Mouse (Mus musculus) B cell, adult 62 days (primary cell): ENCODE data around the gene Ablim1. TPM values are rescaled to one million over a fixed set of nuclear protein-coding genes. Genes with fewer than 3 reads are reported as not detected.

Experiments used
- total RNA-seq: library from RNA; stranded (reverse); gene quantifications from 4 replicates; pipeline ENCODE4 v1.2.4, GENCODE M21; 2023

The Ablim1 gene
- 421 to 448 TPM (median 427 TPM) in 4 replicates for total RNA-seq

DNA sequence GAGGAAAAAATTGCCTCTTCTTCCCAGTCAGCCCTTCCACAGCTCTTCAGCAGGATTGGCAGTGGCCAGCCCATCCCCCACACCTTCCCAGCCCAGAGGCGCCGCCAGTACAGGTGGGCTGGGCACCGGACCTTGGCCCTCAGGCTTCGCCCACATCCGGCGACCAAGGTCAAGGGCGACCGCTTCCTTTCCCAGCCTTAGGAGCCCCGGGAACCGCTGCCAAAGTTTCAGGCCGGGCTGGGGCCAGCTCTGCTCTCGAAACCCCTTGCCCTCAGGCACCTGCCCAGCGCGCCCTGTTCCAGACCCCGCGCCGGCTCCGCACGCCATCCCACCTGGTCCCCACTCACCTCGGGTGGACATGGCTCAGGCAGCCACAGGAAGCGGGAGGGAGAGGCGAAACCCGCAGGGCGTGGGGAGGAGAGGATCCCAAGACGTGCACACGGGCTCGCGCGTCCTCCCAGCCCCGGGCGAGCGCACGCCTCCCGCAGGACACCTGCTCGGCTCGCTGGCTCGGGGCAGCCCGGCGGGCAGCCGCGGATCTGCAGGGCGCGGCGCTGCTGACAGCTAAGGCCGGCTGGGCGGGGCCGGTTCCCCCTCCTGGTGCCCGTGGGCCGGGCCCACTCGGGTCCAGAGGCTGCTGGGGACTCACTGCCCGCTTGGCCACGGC, at the start of gene Ablim1:
Gene Ablim1 (minus strand): TSS at position 574 of the 667 bp plus-strand sequence.

DNA sequence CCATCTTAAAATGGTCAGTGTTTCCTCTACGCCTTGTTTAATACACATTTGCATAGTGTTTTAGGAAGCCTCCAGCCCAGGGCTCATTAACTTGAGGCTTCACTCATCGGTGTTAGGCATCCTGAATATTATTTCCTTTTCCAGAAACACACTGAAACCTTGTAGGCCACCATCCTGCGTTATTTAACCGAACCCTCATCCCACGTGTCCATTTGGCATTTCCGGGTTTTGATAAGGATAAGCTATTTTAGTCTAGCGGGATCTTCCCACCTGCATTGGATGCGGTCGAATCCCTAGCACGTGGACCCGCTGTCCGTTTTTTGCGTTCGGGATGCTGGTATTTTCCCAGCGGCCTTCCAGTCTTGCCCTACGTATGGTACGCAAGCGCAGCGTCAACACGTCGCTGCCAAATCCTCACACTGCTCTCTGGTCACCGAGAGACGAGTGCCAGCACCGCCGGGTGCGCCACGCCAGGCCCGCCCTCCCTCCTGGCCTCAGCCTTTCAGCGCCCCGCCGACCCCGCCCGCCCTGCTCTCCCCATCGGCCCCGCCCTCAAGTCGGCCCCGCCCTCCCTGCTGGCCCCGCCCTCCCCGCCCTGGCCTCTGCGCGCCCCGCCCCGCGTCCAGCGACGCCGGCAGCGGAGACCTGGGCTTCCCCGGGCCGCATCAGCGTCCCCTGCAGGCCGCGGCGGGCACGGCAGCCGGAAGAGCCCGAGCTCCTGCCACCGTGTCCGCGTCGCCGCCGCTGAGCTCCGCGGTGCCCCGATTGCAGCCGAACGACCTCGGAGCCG, 45.8 kb upstream of the Ablim1 start, which contains the start of gene Fam160b1:
Gene Fam160b1 (plus strand): TSS at position 340 of the 790 bp plus-strand sequence.

DNA sequence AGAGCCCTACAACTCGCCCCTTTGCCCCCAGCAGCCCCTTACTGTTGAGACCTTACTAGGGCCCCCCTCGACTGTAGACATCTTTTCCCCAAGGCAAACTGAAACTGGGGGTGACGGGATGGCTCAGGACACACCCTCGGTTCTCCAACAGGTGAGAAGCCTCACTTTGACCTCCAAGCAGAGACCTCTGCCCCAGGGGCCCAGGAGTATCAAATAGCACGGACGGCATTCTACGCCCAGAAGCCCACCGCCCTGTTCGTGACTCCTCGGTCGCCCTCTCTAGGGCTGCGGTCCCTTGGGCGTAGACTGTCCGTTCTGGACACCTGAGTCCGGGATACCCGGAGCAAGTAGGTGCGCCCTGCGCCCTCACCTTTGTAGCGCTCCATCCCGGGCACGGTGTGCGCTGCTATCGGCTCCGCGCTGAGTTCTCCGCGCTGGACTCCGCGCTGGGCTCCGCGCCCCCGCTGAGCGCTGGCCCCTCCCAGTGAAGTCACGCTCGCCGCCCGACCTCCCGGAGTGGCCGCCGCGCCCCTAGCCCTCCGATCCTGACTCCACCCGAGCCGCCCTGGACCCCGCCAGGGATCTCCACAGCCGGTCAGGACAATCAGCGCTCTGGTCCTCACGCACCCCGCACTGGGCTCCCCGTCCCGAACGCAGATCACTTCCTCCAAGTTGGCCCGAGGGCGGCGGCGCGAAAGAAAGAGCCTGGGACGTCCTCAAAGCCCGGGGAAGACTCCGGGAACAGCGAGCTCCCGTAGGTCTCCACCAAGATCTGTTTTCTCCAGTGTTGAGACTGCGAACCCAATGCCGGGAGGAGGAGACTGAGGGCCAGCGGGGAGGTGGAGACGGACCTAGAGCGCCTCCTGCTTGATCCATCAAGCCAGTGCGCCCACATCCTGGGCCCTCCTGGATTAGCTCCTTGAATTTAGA, 306.7 kb downstream of the Ablim1 start, which contains the start of gene Afap1l2:
Gene Afap1l2 (minus strand): TSS at position 448 of the 930 bp plus-strand sequence.

Other genes starting within 250 kb of the Ablim1 start
- gene Fam160b1, start 45.8 kb upstream of the Ablim1 start, total RNA-seq: 20.3 to 21.5 TPM (median 20.8 TPM) in 4 replicates
- gene Trub1, start 138.0 kb upstream of the Ablim1 start, total RNA-seq: 9.1 to 11.6 TPM (median 9.7 TPM) in 4 replicates